Mouse (Mus musculus): ENCODE measurements around the gene Lima1.
"Not testable (repeated sequence)": the region's sequence is repeated elsewhere in the genome, so short reads cannot be mapped to it uniquely, and the experiment has no call there.

Gene Lima1

DNA sequence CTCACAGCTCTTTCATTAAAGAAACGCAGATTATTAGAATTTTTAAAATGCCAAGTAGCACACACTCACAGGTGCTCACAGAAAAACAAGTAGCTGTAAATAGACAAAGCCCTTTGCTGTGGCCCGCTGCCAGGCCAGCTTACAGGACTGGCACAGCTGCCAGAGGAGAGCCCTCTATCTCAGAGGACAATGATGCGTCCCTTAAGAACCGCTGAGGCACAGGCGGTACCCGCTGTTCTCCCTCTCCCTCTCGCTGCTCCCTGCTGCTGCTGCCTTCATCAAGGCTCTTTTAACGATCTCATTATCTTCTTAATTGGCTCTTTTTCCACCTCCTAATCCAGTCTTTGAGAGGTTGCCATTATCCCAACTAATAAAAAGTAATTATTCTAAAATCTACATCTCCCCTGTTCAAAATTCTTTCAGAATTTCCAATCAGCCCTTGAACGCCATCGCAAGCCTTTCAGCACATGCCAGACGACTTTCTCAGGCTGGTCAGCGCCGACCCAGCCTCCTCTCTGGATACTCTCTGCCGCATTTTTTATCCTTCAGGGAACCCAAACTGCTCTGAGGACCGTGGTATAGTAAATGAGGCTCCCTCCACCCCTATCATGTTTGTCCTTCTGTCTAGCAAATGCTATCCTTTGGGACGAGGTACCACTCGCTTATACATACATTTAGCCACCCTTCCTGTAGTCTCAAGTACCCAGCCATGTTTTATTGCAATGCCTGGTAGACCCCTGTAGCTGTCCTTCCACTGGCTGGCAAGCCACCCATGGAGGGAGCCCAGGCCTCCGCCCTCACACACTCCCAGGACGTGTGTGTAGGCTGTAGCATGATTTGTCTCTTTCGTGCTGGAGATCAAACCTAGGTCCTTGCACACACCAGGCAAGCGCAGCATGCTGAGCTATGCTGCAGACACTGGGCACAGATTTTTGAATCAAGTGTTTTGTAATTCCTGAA, 67.2 kb downstream of the Lima1 start:
- no peak for DNase-seq (ENCODE audit: extremely low read depth, low read depth, low spot score)

DNA sequence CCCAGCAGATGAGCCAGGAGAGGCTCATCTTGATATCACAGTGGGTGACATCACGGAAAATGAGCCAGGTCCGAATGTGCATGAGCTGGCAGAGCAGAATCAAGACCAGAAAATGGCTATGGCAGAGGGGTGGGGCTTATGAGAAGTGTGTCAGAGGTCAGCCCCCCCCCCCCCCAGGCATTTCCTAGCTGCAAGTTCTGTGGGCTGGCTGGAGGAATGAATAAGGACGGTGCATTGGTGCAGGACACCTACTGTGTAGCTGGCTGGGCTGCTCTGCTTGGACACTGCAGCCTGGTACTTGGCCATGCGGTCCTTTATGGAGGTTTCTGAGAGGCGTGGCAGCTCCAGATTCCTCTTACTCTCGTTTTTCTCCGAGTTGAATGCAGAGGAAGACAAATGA, 69.1 kb downstream of the Lima1 start:
- DNase-seq (ENCODE audit: extremely low read depth, low read depth, low spot score), result no peak

DNA sequence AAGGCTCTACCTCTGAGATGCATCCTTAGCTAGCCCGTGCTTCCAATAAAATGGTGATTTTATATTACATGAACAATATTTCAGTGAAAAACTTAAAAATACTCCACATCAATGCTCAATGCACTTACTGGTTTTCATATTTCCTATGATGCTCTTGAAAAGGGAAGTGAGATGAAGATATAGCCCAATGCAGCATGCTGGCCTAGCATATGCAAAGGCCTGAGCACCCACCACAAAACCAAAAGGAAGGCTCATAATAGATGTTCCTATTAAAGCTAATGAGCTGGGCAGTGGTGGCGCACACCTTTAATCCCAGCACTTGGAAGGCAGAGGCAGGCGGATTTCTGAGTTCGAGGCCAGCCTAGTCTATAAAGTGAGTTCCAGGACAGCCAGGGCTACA, 69.6 kb downstream of the Lima1 start:
- DNase-seq (ENCODE audit: extremely low read depth, low read depth, low spot score), result no peak

DNA sequence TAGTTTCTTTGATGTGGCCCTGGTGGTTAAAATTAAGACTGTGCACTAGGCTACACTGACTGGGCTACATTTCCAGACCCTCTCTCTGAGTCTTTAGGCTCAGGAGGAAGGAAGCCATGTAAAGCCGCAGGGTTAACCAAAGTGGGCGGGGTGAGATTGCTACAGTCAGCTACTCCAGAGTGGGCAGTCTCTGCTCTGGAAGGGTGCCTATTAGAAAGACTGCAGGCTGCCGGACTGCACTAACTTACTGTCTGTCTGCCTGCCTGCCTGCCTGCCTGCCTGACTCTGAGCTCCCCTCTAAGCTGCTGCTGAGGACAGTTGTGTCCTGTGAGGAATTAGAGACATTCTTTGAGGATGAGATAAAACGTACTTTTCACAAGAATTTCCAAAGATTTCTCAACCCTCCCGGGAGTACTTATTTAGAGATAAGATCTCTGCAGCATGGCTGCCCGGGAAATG, 72.0 kb downstream of the Lima1 start:
- no peak for DNase-seq (ENCODE audit: extremely low read depth, low read depth, low spot score)

DNA sequence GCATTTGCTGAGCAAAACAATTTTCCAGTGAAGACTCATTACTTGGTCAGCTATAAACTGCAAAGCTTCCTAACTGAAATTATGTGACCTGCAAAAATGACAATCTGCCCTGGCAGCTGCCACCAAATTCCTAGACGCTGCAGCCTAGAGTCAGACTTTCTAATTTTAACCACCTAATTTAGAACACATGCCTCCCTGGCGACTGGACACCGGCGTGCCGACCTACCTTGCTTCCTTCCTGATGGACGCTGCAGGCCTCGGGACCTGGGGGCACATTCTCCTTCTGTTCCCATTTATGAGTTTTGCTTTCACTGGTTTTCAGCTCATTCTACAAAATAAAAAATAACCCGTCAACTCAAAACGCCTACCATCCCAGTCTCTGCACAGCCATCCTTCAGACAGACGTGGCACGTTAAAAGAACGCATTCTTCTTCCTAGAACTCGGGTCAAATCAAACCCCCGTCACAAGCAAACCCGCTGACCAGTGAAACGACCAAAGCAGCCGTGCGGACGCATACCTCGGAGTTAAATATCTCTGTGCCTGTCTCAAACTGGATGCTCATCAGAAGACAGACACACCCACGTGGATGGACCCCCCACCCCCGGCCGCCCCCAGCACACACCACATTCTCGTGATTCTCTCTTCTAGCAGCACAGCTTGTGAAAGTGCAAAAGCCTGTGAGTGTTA, 73.2 kb downstream of the Lima1 start:
- no peak for DNase-seq (ENCODE audit: extremely low read depth, low read depth, low spot score)

DNA sequence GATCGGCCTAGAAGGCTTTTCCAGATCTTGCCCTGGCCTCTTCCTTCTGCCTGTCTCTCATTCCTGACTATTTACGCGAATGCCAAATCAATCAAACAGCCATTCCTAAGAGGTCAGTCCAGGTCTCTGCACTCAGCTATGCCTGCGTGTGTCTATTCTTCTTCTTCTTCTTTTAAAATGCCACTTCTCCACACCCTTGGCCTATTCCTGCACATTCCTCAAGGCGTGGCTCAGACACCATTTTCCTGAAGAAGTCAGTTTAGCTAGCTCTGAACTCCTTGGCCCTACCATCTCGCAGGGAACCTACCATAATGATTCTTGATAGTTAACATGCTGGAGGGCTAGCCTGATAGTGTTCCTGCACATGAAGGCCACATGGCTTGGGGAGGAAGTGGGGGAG, 75.5 kb downstream of the Lima1 start:
- DNase-seq (ENCODE audit: extremely low read depth, low read depth, low spot score), result no peak

DNA sequence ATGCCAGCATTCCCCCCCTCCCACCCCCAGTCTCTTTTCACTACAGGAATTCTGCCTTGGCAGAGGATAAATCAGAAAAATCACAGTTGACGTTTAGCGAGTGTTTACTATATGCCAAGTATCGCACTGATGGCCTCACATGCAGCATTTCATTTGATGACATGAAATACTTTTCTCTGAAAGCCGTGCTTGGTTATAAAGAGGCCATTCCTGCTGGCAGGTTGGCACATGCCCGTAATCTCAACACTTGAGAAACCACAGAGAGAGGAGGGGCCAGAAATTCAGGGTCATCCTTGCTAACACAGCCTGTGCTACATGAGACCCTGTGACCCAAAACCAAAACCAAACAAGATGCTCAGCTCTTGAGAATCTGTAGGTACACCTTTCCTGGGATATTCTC, 77.4 kb downstream of the Lima1 start:
- no peak for DNase-seq (ENCODE audit: extremely low read depth, low read depth, low spot score)

DNA sequence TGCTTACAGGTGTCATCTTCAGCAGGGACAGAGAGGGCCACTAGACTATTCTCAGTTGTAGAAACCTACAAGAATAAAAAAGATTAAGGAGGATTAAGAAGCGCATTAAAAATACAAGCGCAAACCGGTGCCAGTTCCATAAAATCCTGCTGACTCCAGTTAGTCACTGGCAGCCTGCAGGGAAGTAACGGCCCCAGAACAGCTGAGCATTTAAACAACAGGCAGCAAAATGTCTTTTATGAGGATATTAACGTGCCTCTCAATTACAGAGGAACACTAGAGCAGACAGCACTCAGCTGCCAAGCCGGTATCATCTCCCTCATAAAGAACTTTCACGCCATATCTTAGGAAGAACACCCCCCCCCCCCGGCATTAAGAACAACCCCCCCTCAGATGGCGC, 78.5 kb downstream of the Lima1 start:
- DNase-seq (ENCODE audit: extremely low read depth, low read depth, low spot score), result no peak

DNA sequence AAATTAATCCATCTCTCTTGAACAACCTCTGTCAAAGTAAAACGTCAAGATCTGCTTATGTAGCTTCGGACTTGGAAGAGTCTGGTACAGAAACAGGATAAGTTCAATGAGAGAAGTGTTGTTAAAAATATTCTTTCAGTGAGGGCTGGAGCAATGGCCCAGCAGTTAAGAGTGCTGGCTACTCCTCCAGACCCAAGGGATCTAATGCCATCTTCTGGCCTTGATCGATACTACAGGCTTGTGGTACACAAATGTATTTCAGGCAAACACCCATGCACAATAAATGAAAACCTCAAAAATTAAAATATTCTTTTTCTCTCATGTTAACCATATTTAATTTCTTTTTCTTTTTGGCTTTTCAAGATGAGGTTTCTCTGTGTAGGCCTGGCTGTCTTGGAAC, 79.2 kb downstream of the Lima1 start:
- DNase-seq (ENCODE audit: extremely low read depth, low read depth, low spot score), result no peak

DNA sequence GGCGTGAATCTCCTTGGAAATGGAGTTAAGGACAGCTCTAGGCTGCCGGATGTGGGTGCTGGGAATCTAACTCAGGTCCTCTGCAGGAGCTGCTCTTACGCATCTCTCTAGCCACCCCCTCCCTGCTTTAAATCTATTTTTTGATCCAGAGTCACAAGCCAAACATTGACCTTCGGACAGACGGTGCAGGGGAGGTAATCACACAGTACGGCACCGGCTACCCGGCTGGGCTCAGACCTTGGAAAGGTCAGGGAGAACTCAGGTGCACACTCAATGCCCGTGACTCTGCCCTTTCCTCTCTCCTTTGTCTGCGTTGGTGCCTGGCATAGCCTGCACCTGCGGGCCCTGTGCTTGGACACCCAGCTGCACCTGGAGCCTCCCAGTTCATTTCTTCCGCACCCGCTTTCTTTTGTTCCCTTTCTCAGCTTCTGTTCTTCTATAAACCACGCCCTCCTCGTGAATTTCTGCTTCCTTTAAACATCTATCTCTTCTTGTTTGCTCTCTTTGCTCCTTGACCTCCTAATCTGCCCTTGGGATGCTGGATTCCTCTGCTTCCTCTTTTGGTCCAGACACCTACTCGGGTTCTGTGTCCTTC, 82.9 kb downstream of the Lima1 start:
- no peak for DNase-seq (ENCODE audit: extremely low read depth, low read depth, low spot score)

DNA sequence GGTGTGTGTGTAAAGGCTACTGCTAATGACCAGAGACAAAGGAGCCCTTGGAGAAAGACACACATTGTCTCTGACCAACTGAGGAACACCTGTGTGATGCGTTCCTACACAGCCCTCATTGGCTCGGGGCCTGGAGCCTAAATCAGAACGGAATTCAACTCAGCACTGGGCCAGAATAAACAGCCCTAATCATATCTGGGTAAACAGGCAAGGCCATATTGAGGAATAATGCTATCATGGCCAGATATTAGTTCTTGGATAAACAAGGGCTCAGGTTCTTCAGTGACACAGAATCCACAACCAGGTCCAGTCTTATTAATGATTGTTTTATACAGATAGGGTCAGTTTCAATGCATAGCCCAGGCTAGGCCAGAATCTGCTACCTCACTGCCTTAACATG, 84.3 kb downstream of the Lima1 start:
- DNase-seq (ENCODE audit: extremely low read depth, low read depth, low spot score), result no peak

DNA sequence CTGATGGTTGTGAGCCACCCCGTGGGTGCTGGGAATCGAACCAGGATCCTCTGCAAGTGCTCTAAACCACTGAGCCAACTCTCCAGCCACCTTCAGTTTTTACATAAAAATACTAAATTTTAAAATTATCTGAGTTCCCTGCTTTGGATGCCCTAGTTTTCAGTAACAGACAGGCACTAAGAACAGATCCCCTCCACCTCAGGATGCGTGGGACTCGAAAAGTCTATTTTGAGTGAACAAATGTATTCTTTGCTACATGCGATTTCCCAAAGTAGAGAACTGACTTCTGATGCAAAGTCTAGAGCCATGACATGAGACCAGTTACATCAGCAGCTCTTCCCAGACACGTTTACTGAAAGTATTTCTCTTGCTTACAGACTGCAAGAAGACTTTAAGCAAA, 84.8 kb downstream of the Lima1 start:
- DNase-seq (ENCODE audit: extremely low read depth, low read depth, low spot score), result no peak

DNA sequence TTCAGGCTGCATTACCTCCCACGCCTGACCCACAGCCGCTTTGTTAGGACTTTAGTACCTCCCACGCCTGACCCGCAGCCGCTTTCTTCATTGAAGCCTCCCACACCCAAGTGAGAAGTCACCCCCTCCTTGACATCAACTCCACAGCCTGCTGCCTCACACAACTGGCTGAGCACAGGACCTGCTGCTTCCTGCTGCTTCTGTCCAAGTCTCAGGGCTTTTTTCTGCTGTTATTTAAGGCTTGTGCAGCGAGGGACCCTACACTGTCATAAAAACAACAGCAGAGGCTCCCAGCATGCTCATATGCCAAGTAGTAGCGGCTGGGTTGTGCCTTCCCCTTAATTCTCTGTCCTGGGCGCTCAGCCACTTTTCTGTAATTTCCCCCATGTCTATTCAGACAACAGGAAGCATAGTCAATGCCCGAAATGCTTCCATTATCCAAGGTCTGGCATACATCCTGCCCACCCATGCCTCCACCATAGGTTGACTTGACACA, 87.6 kb downstream of the Lima1 start:
- no peak for DNase-seq (ENCODE audit: extremely low read depth, low read depth, low spot score)

DNA sequence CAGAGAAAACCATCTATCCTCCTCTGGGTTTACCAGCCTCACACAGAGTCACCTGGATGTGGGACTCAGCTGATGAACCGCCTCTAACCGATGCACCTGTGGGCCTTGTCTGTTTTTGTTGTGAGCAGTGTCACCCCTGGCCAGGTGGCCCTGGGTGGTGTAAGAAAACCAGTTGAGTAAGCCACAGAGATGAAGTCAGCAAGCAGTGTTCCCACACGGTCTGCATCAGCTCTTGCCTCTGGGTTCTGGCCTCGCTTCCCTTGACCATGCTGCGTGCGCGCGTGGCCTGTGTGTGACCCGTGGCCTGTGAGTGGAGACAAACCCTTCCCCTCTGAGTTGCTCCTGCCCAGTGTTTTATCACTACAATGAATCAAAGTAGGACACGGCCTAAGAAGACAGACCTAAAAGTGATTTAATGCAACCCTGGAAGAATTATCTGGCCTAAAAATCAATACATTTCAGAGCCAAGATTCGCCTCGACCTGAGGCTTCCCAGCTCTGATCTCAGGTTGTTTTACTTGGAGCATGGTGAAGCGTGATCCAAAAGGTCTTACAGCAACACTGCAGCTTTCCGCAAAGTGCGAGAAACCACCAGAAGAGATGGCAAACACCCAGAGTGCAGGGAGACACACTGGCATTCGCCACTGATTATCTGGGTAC, 96.5 kb downstream of the Lima1 start:
- DNase-seq (ENCODE audit: extremely low read depth, low read depth, low spot score), result peak; percentile 68

DNA sequence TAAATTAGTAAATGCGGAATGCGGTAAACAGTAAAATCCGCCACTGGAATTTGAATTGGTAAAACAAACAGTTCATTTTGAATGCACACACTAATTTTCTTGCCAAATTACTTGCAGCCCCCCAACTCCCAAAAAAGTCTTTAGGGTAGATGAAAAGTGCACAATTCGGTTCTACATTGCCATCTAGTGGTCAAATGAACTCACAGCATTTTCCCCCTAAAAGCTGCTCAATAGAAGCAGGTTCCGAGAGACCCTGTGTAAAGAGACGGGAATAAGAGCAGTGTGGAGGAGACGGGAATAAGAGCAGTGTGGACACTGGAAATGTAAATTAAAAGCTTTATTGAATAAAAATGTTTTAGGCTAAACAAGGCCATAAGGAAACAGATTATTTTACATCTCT, 97.1 kb downstream of the Lima1 start:
- no peak for DNase-seq (ENCODE audit: extremely low read depth, low read depth, low spot score)

DNA sequence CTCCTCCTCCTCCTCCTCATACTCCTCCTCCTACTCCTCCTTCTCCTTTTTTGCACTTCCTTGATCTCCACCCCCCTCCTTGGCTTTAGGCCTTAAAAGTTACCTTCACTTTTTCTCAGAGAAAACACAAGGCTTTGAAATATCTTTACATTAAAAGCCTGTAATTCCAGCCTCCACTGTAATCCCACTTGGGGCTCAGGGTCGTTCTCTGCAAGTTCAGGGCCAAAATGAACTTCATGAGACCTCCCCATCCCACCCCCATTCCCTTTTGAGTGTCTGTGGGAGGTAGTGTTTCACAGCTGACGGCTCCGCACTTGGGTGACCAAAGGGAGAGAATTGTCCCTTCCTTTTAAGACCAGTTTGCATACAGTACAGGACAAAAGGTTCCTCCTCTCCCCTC, 102.3 kb downstream of the Lima1 start:
- no peak for DNase-seq (ENCODE audit: extremely low read depth, low read depth, low spot score)

DNA sequence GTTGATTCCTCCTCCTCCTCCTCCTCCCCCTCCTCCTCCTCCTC, 102.6 kb downstream of the Lima1 start, which contains the start of gene Cers5:
Gene Cers5, minus strand, starts transcription at position 5 of the 44 bp plus-strand sequence.
- not testable (repeated sequence) for DNase-seq (ENCODE audit: extremely low read depth, low read depth, low spot score)

DNA sequence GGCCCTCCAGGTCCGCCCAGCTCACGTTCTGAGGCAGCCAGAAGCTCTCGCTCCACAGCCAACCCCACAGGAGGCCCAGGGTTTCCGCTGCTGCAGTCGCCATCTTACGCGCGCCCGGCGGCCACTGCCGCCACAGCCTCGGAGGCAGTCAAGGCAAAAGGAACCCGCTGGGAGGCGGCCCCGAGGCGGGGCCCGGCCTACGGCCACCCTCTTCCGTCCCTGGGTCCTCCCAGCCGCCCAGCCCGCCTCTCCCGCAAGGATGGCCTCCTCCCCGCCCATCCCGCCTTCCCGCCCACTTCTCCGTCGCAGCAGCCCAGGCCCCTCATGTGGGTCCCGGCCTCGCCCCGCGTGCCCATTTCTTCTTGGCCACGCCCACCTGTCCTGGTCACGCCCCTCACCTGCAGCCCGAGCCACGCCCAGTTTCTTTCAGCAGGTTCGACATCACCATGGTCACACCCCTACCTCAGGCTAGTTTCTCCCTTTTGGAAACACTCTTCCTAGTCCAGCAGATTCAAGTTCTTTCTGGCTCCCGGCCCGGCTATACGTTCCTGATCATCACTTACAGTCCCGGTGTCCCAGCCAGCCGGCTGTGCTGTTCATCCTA, 102.9 kb downstream of the Lima1 start:
- peak; percentile 68 for DNase-seq (ENCODE audit: extremely low read depth, low read depth, low spot score)

DNA sequence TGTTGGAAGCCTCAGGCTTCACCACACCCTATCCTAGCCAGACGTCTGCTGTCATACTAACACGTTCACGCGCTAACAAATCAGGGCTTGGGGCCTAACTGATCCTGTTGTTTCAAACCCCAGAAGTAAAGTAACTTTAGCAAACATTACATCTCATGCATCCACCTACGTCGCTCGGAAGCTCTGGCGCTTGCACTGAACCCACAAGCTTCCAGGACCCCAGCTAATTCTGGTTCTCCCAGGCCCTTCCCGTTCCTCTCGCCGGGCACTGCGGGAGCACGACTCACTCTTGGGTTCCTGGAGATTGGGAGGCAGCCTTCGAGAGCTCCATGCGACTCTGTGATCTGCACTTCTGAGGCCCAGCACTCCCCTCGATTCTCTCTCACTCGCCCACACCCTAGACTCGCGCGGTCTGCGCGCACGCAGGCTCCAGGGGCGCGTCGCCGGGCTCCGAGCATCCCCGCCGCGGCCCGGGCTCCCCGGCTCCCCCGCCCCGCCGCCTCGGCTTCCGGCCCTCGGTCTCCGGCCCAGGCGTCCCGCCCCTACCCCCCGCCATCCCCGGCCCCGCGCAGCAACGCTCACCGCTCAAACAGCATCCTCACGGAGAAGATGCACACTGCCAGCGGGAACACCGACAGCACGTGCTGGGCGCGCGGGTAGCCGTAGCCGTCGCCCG, 103.5 kb downstream of the Lima1 start:
- no peak for DNase-seq (ENCODE audit: extremely low read depth, low read depth, low spot score)

DNA sequence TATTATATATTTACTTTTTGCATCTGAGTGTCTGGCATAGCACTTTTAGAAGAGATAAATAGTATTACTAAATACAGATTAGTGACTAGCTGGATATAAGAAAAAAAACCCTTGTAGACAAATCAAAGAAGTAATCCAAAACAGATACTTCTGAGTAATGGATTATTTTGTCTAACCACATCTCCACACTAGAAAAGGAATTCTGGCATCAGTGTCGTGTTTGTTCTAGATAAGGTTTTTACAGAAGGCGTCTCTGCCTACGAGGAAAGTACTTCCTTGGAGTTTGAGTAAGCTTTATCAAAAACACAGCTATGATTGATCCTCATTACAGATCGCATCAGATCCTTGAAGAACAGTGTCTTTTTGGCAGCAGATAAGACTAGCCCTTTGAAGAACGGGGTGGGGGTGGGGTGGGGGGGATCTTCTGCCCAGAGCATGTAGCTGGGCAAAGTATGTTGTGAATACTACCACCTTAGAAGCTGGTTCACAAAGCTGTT, 104.2 kb downstream of the Lima1 start:
- no peak for DNase-seq (ENCODE audit: extremely low read depth, low read depth, low spot score)

DNA sequence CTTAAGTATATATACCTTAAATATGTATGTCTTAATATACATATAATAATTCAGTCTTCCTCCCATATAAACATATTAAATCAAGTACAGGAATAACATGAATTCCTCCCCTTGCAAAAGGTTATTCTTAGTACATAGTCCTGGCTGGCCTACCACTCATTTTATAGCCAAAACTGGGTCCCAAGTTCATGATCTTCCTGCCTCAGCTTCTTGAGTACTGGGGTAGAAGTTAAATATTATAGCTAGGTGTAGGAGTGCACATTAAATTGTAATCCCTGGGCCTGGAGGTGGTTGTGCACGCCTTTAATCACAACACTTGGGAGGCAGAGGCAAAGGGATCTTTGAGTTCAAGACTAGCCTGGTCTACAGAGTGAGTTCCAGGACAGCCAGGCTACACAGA, 106.5 kb downstream of the Lima1 start:
- peak; percentile 54 for DNase-seq (ENCODE audit: extremely low read depth, low read depth, low spot score)

Data from fat pad, adult 2 months (tissue).